Mouse (Mus musculus) hindbrain, embryonic 12.5 days (tissue): ENCODE results near the gene Rgl1. TPM values are rescaled to one million over a fixed set of nuclear protein-coding genes. Genes with fewer than 3 reads are reported as not detected.

Experiments used
- ATAC-seq: fragments of 200-750 bp; cut with Nextera tagmentation; 2 replicates; pipeline ENCODE4 v1.8.0; 2017; ENCODE audit warnings: moderate TSS enrichment; ENCODE audit not compliant: low FRiP score
- H3K27ac ChIP-seq: fragments of 300-500 bp; sonication (generic); 2 replicates; pipeline ENCODE4 v1.5.1; 2016; ENCODE audit warnings: mild to moderate bottlenecking
- H3K27me3 ChIP-seq: fragments of 300-500 bp; sonication (generic); 2 replicates; pipeline ENCODE4 v1.6.1; 2016; ENCODE audit warnings: mild to moderate bottlenecking
- H3K36me3 ChIP-seq: fragments of 300-500 bp; sonication (generic); 2 replicates; pipeline ENCODE4 v1.6.1; 2016; ENCODE audit warnings: mild to moderate bottlenecking
- H3K4me1 ChIP-seq: fragments of 300-500 bp; sonication (generic); 2 replicates; pipeline ENCODE4 v1.6.1; 2016
- H3K4me2 ChIP-seq: fragments of 300-500 bp; sonication (generic); replicated peaks from 2 replicates; pipeline ENCODE4 v1.6.1; 2016; ENCODE audit warnings: mild to moderate bottlenecking
- H3K4me3 ChIP-seq: fragments of 300-500 bp; sonication (generic); 2 replicates; pipeline ENCODE4 v1.5.1; 2016; ENCODE audit warnings: mild to moderate bottlenecking
- H3K9ac ChIP-seq: fragments of 300-500 bp; sonication (generic); 2 replicates; pipeline ENCODE4 v1.6.1; 2016; ENCODE audit warnings: mild to moderate bottlenecking, moderate library complexity
- H3K9me3 ChIP-seq: fragments of 300-500 bp; sonication (generic); replicated peaks from 2 replicates; pipeline ENCODE4 v1.6.1; 2016; ENCODE audit warnings: mild to moderate bottlenecking
- WGBS: fragments of 180-500 bp; shearing (Covaris S2); methylation state at CpG from one replicate; pipeline ENCODE4 v1.1.7; 2016; 5-methylcytosine and 5-hydroxymethylcytosine counted together
- polyA plus RNA-seq: library from polyadenylated mRNA; unstranded; fragments of >200 nt; fragmentation: Nextera tagmentation; extraction: Ambion mirVana; gene quantifications from 2 replicates; pipeline ENCODE4 v1.2.1, GENCODE M21; 2016

The Rgl1 gene
- polyA plus RNA-seq, 1 experiment from 2014 or later: 23.9 TPM

DNA sequence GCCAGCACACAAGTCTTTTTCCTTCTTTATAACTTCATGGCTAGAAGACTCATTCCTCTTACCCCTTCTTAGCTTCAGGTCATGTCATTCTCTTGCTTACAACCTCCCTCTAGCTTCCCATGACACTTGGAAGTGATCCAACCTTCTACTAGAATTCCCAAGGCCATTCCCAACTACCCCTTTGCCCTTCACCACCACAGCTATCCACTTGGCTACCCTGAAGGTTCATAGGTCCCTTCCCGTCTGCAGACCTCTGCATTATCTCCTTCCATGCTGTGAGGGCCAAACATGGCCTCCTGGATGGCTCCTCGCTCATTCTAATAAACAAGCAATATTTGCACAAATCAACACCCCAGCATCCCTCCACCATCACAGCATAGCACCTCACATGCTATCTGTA is 165.7 kb downstream of the Rgl1 start:
- Histone ChIP-seq H3K4me1 (peaks cover 5% of the 10 kb centered on the region; the same call in 1 of the 2 replicates), H3K4me2 (no peak overlapping the region), H3K27me3 (no peaks in the 10 kb centered on the region), H3K27ac (no peak overlapping the region), H3K9me3 (no peaks in the 10 kb centered on the region), H3K4me3 (no peak overlapping the region), H3K36me3 (0 out of 2 replicates have a peak, but pooled peaks cover 3% of the 10 kb centered on the region), H3K9ac (no peak overlapping the region)
- ATAC-seq: no peak
- 90% methylated on average over 2 of the region's 2 CpGs for WGBS

- Histone ChIP-seq H3K4me2 (no peak overlapping the region), H3K27me3 (no peaks in the 10 kb centered on the region), H3K9ac (no peak overlapping the region), H3K9me3 (no peaks in the 10 kb centered on the region), H3K36me3 (0 out of 2 replicates have a peak, but pooled peaks cover 3% of the 10 kb centered on the region), H3K4me1 (peaks cover 5% of the 10 kb centered on the region; the same call in 1 of the 2 replicates), H3K4me3 (no peak overlapping the region), H3K27ac (no peak overlapping the region)
- 69% methylated on average over 8 of the region's 8 CpGs for WGBS
- no peak for ATAC-seq
Measured at GRCm38 (mm10) chr1:152599347-152599746, 166.8 kb downstream of the Rgl1 start.

DNA sequence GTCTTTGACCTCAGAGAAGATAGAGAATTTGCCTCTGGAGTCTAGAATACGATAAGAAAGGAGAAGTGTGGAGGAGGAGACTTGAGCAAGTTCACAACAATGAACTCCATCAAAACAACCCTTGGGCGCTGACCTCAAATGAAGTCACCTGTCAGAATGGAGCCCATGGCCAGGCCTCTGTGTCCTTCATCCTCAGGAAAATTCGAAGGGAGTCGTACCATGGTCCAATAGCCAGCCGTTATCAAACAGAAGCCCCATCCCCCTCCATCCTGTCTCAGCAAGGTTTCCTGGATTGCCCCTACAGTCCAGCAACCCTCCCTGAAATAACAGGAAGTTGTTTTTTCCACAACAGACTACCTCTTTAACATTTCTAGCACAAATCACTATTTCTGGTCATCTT is 171.5 kb downstream of the Rgl1 start:
- 69% methylated on average over 5 of the region's 5 CpGs for WGBS

GRCm38 (mm10) chr1:152593831-152594549 is 172.2 kb downstream of the Rgl1 start:
- no peak overlapping the region for H3K9ac ChIP-seq
- H3K36me3 ChIP-seq: 0 out of 2 replicates have a peak, but pooled peaks cover 2% of the 10 kb centered on the region
- ATAC-seq: no peak
- H3K4me3 ChIP-seq: no peak overlapping the region
- H3K27ac ChIP-seq: no peak overlapping the region
- WGBS: 91% methylated on average over 9 of the region's 9 CpGs
- no peak overlapping the region for H3K4me2 ChIP-seq
- no peaks in the 10 kb centered on the region for H3K27me3 ChIP-seq
- no peaks in the 10 kb centered on the region for H3K9me3 ChIP-seq
- H3K4me1 ChIP-seq: peaks cover 5% of the 10 kb centered on the region

More for the DNA sequence above, 171.5 kb downstream of the Rgl1 start:
- Histone ChIP-seq H3K27ac (no peak overlapping the region), H3K27me3 (no peaks in the 10 kb centered on the region), H3K36me3 (0 out of 2 replicates have a peak, but pooled peaks cover 2% of the 10 kb centered on the region), H3K9me3 (no peaks in the 10 kb centered on the region), H3K4me3 (no peak overlapping the region), H3K4me2 (no peak overlapping the region), H3K9ac (no peak overlapping the region), H3K4me1 (no peaks in the 10 kb centered on the region)
- ATAC-seq: no peak

GRCm38 (mm10) chr1:152593382-152593781 is 172.8 kb downstream of the Rgl1 start:
- H3K9ac ChIP-seq: no peak overlapping the region
- ATAC-seq: no peak
- WGBS: 92% methylated on average over 7 of the region's 7 CpGs

DNA sequence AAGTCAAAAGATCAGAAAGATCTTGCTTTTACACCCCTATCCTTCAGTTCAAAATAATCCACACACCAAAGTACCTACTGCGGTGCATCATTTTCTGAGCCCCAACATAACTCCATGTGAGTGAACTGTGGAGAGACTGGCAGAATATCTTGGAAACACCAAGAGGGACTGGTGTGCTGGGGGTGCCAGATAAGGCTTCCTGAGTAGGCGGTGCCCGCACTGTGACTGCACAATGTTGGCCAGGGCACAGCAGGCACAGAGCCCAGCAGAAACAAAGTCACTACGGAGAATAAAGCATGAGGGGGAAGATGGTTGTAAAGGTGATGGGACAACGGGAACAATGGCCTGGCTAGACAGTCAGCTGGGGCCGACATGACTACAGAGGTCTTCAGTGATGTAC is 173.5 kb downstream of the Rgl1 start:
- Histone ChIP-seq H3K27ac (no peak overlapping the region), H3K9me3 (no peaks in the 10 kb centered on the region), H3K36me3 (0 out of 2 replicates have a peak, but pooled peaks cover 2% of the 10 kb centered on the region), H3K4me3 (no peak overlapping the region), H3K9ac (no peak overlapping the region), H3K4me1 (peaks cover 8% of the 10 kb centered on the region), H3K27me3 (no peaks in the 10 kb centered on the region), H3K4me2 (no peak overlapping the region)
- 85% methylated on average over 6 of the region's 6 CpGs for WGBS
- ATAC-seq: no peak

More at GRCm38 (mm10) chr1:152593382-152593781, 172.8 kb downstream of the Rgl1 start:
- Histone ChIP-seq H3K4me2 (no peak overlapping the region), H3K36me3 (0 out of 2 replicates have a peak, but pooled peaks cover 2% of the 10 kb centered on the region), H3K27me3 (no peaks in the 10 kb centered on the region), H3K27ac (no peak overlapping the region), H3K4me3 (no peak overlapping the region), H3K9me3 (no peaks in the 10 kb centered on the region), H3K4me1 (peaks cover 6% of the 10 kb centered on the region)

GRCm38 (mm10) chr1:152591746-152592498 is 174.2 kb downstream of the Rgl1 start:
- H3K27me3 ChIP-seq: no peaks in the 10 kb centered on the region
- 92% methylated on average over 13 of the region's 15 CpGs for WGBS
- ATAC-seq: no peak

GRCm38 (mm10) chr1:152590321-152590720 is 175.8 kb downstream of the Rgl1 start:
- no peak overlapping the region for H3K4me2 ChIP-seq
- ATAC-seq: no peak
- 81% methylated on average over 5 of the region's 5 CpGs for WGBS
- H3K9ac ChIP-seq: no peak overlapping the region
- H3K9me3 ChIP-seq: no peaks in the 10 kb centered on the region
- H3K4me1 ChIP-seq: peaks cover 8% of the 10 kb centered on the region
- no peak overlapping the region for H3K27ac ChIP-seq
- no peaks in the 10 kb centered on the region for H3K27me3 ChIP-seq
- H3K36me3 ChIP-seq: 0 out of 2 replicates have a peak, but pooled peaks cover 2% of the 10 kb centered on the region
- no peak overlapping the region for H3K4me3 ChIP-seq

More at GRCm38 (mm10) chr1:152591746-152592498, 174.2 kb downstream of the Rgl1 start:
- H3K9me3 ChIP-seq: no peaks in the 10 kb centered on the region
- no peak overlapping the region for H3K9ac ChIP-seq
- no peak overlapping the region for H3K4me2 ChIP-seq
- no peak overlapping the region for H3K27ac ChIP-seq
- peaks cover 8% of the 10 kb centered on the region for H3K4me1 ChIP-seq
- 0 out of 2 replicates have a peak, but pooled peaks cover 2% of the 10 kb centered on the region for H3K36me3 ChIP-seq
- no peak overlapping the region for H3K4me3 ChIP-seq

GRCm38 (mm10) chr1:152589331-152589935 is 176.7 kb downstream of the Rgl1 start:
- Histone ChIP-seq H3K4me1 (peaks cover 8% of the 10 kb centered on the region), H3K4me3 (no peak overlapping the region), H3K27ac (no peak overlapping the region), H3K27me3 (no peaks in the 10 kb centered on the region), H3K9ac (no peak overlapping the region), H3K36me3 (0 out of 2 replicates have a peak, but pooled peaks cover 2% of the 10 kb centered on the region), H3K9me3 (no peaks in the 10 kb centered on the region), H3K4me2 (no peak overlapping the region)
- WGBS: 41% methylated on average over 9 of the region's 9 CpGs
- ATAC-seq: no peak

DNA sequence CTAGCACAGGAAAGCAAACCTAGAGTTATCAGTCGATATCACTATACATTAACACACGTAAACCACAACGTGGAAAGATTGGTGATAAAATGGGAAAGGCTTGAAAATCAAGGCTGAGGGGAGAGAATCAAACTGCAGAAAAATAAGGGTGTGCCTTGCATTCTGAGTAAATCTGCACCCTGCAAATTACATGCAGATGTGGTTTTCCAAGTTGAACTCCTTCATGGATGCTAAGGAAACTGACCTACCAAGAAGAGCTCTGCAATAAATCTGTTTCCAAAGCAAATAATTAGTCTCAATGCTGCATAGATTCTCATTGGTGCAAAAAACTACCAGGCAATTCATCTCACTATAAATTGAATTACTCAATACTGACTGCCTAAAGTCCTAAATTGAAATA is 178.7 kb downstream of the Rgl1 start:
- Histone ChIP-seq H3K9me3 (no peaks in the 10 kb centered on the region), H3K4me3 (no peak overlapping the region), H3K27me3 (no peaks in the 10 kb centered on the region), H3K9ac (no peak overlapping the region), H3K4me1 (peaks cover 8% of the 10 kb centered on the region), H3K4me2 (no peak overlapping the region), H3K36me3 (no peaks in the 10 kb centered on the region), H3K27ac (no peak overlapping the region)
- WGBS: 89% methylated on average over 3 of the region's 3 CpGs
- ATAC-seq: no peak

DNA sequence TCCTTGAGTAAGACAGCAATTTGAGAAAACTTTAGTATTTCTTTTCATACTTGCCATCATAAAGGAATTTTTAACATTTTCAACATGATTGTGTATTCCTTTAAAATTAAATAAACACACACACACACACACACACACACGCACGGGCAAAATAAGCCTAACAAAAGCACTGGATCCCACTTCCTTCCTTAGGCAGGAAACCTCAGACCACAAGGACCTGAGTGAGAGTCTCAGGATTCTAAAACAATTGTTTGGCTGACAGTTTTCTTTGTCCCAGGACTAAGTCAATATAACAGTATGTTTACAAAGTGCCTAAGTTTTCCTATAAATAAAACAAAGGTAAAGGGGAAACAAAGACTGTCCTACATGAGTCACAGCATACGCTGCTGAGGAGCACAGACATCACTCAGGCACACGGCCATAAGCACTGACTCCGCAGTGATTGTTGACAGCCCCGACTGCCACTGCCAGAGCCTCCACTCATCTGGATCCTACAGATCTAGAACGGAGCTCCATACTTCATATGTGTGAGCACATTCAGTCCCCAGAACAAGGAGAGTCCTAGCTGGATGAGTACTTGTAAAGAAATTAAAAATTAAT is 180.7 kb downstream of the Rgl1 start:
- Histone ChIP-seq H3K27ac (no peak overlapping the region), H3K36me3 (no peaks in the 10 kb centered on the region), H3K4me2 (no peak overlapping the region), H3K4me3 (no peak overlapping the region), H3K9me3 (no peaks in the 10 kb centered on the region), H3K27me3 (no peaks in the 10 kb centered on the region), H3K4me1 (peaks cover 8% of the 10 kb centered on the region), H3K9ac (no peak overlapping the region)
- no peak for ATAC-seq
- 81% methylated on average over 7 of the region's 7 CpGs for WGBS

GRCm38 (mm10) chr1:152584933-152585332 is 181.2 kb downstream of the Rgl1 start:
- Histone ChIP-seq H3K36me3 (no peaks in the 10 kb centered on the region), H3K9me3 (no peaks in the 10 kb centered on the region), H3K27me3 (no peaks in the 10 kb centered on the region), H3K4me3 (no peak overlapping the region), H3K4me2 (no peak overlapping the region), H3K27ac (no peak overlapping the region), H3K4me1 (peaks cover 11% of the 10 kb centered on the region), H3K9ac (no peak overlapping the region)
- no peak for ATAC-seq
- WGBS: 82% methylated on average over 8 of the region's 8 CpGs
